Mouse (Mus musculus): ENCODE measurements at regions not wholly inside any gene's neighbourhood (a gene's known extent, or its start where the extent isn't known, plus 50 kb on each side); places are given as distances from the start of the nearest gene placed in this dataset.

GRCm38 (mm10) chr3:80369214-80369941 is 433.3 kb downstream of the Gria2 start:
- H3K4me1 ChIP-seq (ENCODE audit: control insufficient read depth in 1 of 2, insufficient read depth in 2 of 2, low read length in 2 of 2): no peaks in the 10 kb centered on the region
- H3K9me3 ChIP-seq (replicated peaks; ENCODE audit: insufficient read depth, low read length): no peaks in the 10 kb centered on the region
- H3K27ac ChIP-seq (ENCODE audit: control insufficient read depth, low read depth, low read length): no peak overlapping the region
- TF ChIP-seq ZKSCAN1 (IDR thresholded peaks at IDR 0.05; ENCODE audit: low read depth, low read length) (no peak), TCF12 (IDR thresholded peaks at IDR 0.05; ENCODE audit: low read depth, low read length) (no peak), POLR2AphosphoS2 (IDR thresholded peaks at IDR 0.05; ENCODE audit: low read length) (no peak), MYC (IDR thresholded peaks at IDR 0.05; ENCODE audit: low read depth, low read length) (no peak), MAFK (IDR thresholded peaks at IDR 0.05; ENCODE audit: borderline replicate concordance, low read depth, low read length) (no peak), NRF1 (IDR thresholded peaks at IDR 0.05; ENCODE audit: insufficient read depth, low read depth, low read length, poor library complexity, severe bottlenecking) (no peak), E2F4 (IDR thresholded peaks at IDR 0.05; ENCODE audit: borderline replicate concordance, low read depth, low read length) (no peak), RAD21 (IDR thresholded peaks at IDR 0.05; ENCODE audit: low read depth, low read length) (no peak)
- no peaks in the 10 kb centered on the region for H3K27me3 ChIP-seq (ENCODE audit: control insufficient read depth in 1 of 2, insufficient read depth in 2 of 2, low read length in 2 of 2)
- H3K9ac ChIP-seq (ENCODE audit: control insufficient read depth, low read depth, low read length, poor library complexity, severe bottlenecking): no peak overlapping the region
- H3K79me2 ChIP-seq (ENCODE audit: control insufficient read depth, insufficient read depth, low read length, poor library complexity): no peaks in the 10 kb centered on the region
- H3K4me3 ChIP-seq (ENCODE audit: control insufficient read depth in 1 of 2, insufficient read depth in 1 of 2, low read depth in 2 of 2, low read length in 2 of 2): no peak overlapping the region
- no peak for DNase-seq (ENCODE audit: low read depth, low spot score)
- H3K36me3 ChIP-seq (ENCODE audit: control insufficient read depth in 1 of 2, insufficient read depth in 2 of 2, low read length in 2 of 2): no peaks in the 10 kb centered on the region

- Histone ChIP-seq H3K27ac (ENCODE audit: control insufficient read depth, low read depth, low read length) (no peak overlapping the region), H3K9me3 (replicated peaks; ENCODE audit: insufficient read depth, low read length) (no peaks in the 10 kb centered on the region), H3K27me3 (ENCODE audit: control insufficient read depth in 1 of 2, insufficient read depth in 2 of 2, low read length in 2 of 2) (no peaks in the 10 kb centered on the region), H3K4me1 (ENCODE audit: control insufficient read depth in 1 of 2, insufficient read depth in 2 of 2, low read length in 2 of 2) (no peaks in the 10 kb centered on the region), H3K36me3 (ENCODE audit: control insufficient read depth in 1 of 2, insufficient read depth in 2 of 2, low read length in 2 of 2) (no peaks in the 10 kb centered on the region), H3K4me3 (ENCODE audit: control insufficient read depth in 1 of 2, insufficient read depth in 1 of 2, low read depth in 2 of 2, low read length in 2 of 2) (no peak overlapping the region), H3K9ac (ENCODE audit: control insufficient read depth, low read depth, low read length, poor library complexity, severe bottlenecking) (no peak overlapping the region), H3K79me2 (ENCODE audit: control insufficient read depth, insufficient read depth, low read length, poor library complexity) (no peaks in the 10 kb centered on the region)
- no peak for DNase-seq (ENCODE audit: low read depth, low spot score)
- TF ChIP-seq MYB (IDR thresholded peaks at IDR 0.05; ENCODE audit: low read depth, low read length) (no peak), RAD21 (IDR thresholded peaks at IDR 0.05; ENCODE audit: low read depth, low read length) (no peak), POLR2AphosphoS5 (IDR thresholded peaks at IDR 0.05; ENCODE audit: borderline replicate concordance, low read depth, low read length) (no peak), EP300 (IDR thresholded peaks at IDR 0.05; ENCODE audit: low read depth in 1 of 2, low read length in 2 of 2) (no peak)
Measured at GRCm38 (mm10) chr3:80372436-80372835, 430.2 kb downstream of the Gria2 start.

- DNase-seq (ENCODE audit: low read depth, low spot score): no peak
- H3K4me3 ChIP-seq (ENCODE audit: control insufficient read depth in 1 of 2, insufficient read depth in 1 of 2, low read depth in 2 of 2, low read length in 2 of 2): no peak overlapping the region
- no peaks in the 10 kb centered on the region for H3K27me3 ChIP-seq (ENCODE audit: control insufficient read depth in 1 of 2, insufficient read depth in 2 of 2, low read length in 2 of 2)
- H3K36me3 ChIP-seq (ENCODE audit: control insufficient read depth in 1 of 2, insufficient read depth in 2 of 2, low read length in 2 of 2): no peaks in the 10 kb centered on the region
- no peaks in the 10 kb centered on the region for H3K9me3 ChIP-seq (replicated peaks; ENCODE audit: insufficient read depth, low read length)
- no peaks in the 10 kb centered on the region for H3K4me1 ChIP-seq (ENCODE audit: control insufficient read depth in 1 of 2, insufficient read depth in 2 of 2, low read length in 2 of 2)
- H3K9ac ChIP-seq (ENCODE audit: control insufficient read depth, low read depth, low read length, poor library complexity, severe bottlenecking): no peak overlapping the region
- H3K79me2 ChIP-seq (ENCODE audit: control insufficient read depth, insufficient read depth, low read length, poor library complexity): no peaks in the 10 kb centered on the region
- TF ChIP-seq MXI1 (IDR thresholded peaks at IDR 0.05; ENCODE audit: low read depth, low read length) (no peak), USF2 (IDR thresholded peaks at IDR 0.05; ENCODE audit: borderline replicate concordance in 1 of 2, insufficient read depth in 1 of 2, low read depth in 1 of 2, low read length in 2 of 2) (no peak), RAD21 (IDR thresholded peaks at IDR 0.05; ENCODE audit: low read depth, low read length) (no peak), SMC3 (IDR thresholded peaks at IDR 0.05; ENCODE audit: low read depth, low read length) (no peak)
- no peak overlapping the region for H3K27ac ChIP-seq (ENCODE audit: control insufficient read depth, low read depth, low read length)
Measured at GRCm38 (mm10) chr3:80385986-80386385, 416.6 kb downstream of the Gria2 start.

Measured in MEL (cell line).